Mouse (Mus musculus) macrophage (primary cell): ENCODE measurements at regions not wholly inside any gene's neighbourhood (a gene's known extent, or its start where the extent isn't known, plus 50 kb on each side); places are given as distances from the start of the nearest gene placed in this dataset.

Source experiments
- H3K27ac ChIP-seq: fragments of 350-480 bp; formaldehyde crosslinking; 2 replicates; pipeline ENCODE4 v1.9.0; 2021
- H3K36me3 ChIP-seq: fragments of 350-480 bp; formaldehyde crosslinking; 2 replicates; pipeline ENCODE4 v1.9.0; 2021; ENCODE audit errors: inconsistent target
- H3K4me3 ChIP-seq: fragments of 350-480 bp; formaldehyde crosslinking; 2 replicates; pipeline ENCODE4 v1.9.0; 2021; ENCODE audit errors: inconsistent target
- H3K79me2 ChIP-seq: fragments of 350-480 bp; formaldehyde crosslinking; 2 replicates; pipeline ENCODE4 v1.9.0; 2021; ENCODE audit errors: inconsistent target
- WGBS: methylation state at CpG from one replicate; pipeline ENCODE4 v1.1.7; 2026; ENCODE audit warnings: inconsistent platforms; ENCODE audit not compliant: missing documents; 5-methylcytosine and 5-hydroxymethylcytosine counted together

DNA sequence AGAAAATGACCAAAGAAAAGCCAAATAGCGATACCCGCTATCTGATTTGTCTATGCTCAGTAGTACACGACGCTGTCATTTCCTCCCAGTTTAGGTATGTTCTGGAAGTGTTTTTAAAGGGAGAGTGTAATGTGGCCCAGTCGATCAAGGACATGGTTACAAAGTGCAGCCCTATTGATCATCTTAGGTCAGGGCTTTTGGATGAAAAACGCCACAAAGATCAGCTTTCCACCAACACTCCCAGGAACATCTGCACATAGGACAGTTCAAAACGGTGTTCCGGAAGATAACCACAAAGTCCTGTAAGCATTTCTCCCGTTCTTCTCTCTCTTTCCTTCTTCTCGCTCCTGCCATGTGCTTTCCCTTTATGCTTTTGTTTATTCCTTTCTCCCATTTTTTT lies 149.2 kb upstream of the Maf start:
- 93% methylated on average over 10 of the region's 10 CpGs for WGBS
- Histone ChIP-seq H3K4me3 (no peak overlapping the region), H3K36me3 (no peaks in the 10 kb centered on the region), H3K79me2 (no peaks in the 10 kb centered on the region), H3K27ac (no peak overlapping the region)

DNA sequence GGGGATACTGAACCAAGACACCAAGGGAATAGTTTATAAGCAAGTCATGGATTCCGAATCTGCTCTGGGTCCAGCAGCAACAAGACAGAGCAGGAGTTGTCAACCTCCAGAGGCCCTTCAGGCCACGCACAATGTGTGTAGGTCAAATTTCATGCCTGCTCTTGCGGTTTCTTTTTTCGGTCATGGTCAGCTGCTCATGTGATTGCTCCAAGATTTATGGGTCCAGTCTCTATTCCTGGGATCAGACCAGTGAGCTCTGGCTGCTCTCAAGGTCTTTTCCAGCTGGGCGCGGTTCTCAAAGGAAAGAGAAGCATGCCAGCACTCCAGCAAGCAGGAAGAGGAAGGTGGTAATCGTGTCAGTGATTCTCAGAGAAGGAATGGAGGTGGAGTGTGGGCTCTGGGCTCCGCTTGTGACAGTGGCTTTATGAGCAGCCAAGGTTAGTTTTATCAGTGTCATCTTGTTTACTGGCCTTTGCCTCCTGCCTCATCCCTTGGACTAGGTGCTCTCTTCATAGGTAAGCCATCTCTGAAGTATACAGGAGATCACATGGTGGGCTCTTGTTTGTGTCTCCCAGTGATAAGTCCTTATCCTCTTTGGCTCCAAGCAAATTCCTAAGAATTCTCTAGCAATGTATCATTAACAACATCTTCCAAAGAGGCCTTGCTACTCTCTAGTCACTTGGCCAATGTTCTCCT lies 148.5 kb upstream of the Maf start:
- Histone ChIP-seq H3K36me3 (no peaks in the 10 kb centered on the region), H3K27ac (no peak overlapping the region), H3K79me2 (no peaks in the 10 kb centered on the region), H3K4me3 (no peak overlapping the region)
- WGBS, result 91% methylated on average over 8 of the region's 8 CpGs

DNA sequence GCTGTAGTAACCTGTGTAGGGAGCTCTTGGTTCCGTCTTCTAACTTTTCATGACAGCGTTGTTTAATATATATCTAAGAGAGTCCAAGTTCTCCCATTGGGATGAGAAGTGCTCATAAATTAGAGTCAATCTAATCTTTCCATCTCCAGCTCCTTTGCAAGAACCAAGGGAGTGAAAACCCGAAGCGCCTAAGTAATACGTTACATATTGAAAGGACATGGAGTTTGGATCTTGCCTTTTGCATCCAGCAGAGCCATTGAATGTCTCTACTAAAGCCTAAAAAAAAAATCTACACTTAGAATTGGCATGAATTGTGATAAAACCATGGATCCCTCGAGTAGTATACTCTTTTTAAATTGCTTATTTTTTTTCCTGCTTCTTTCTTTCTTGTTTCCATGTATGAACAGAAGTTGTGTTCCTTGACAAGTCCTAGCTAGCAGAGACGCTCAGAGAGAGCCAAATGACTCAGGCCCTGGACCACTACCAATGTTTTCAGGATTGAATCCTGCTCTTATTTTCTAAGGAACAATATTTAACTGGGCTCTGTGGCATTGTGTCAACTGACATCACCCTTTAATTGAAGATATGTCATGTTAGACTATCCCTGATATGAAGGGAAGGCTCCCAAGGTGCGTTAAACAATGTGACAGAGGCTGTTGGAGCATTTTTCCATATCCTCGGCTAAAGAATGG lies 146.8 kb upstream of the Maf start:
- no peak overlapping the region for H3K27ac ChIP-seq
- WGBS, result 89% methylated on average over 9 of the region's 9 CpGs
- H3K79me2 ChIP-seq, result no peaks in the 10 kb centered on the region
- H3K4me3 ChIP-seq, result no peak overlapping the region
- no peaks in the 10 kb centered on the region for H3K36me3 ChIP-seq

DNA sequence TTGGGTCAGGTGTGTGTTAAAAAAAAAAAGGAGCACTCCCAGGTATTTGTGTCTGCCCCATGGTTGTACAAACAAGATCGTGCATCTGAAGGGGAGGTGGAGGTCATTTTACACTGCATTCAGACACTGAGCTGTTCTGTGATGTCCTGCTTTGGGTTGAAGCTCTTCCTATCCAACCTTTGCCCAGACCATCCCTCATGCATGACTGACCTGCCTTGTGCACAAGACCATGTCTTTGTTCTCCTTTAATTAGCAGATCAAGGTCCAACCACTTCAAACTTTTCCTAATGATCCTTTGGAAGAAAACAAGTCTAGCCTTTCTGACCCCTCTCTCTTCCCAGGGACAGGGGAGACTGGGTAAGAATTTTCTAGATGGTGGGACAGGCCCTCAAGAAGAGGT lies 143.0 kb upstream of the Maf start:
- 90% methylated on average over 1 of the region's 1 CpGs for WGBS
- Histone ChIP-seq H3K27ac (no peak overlapping the region), H3K79me2 (no peaks in the 10 kb centered on the region), H3K36me3 (no peaks in the 10 kb centered on the region), H3K4me3 (no peak overlapping the region)

DNA sequence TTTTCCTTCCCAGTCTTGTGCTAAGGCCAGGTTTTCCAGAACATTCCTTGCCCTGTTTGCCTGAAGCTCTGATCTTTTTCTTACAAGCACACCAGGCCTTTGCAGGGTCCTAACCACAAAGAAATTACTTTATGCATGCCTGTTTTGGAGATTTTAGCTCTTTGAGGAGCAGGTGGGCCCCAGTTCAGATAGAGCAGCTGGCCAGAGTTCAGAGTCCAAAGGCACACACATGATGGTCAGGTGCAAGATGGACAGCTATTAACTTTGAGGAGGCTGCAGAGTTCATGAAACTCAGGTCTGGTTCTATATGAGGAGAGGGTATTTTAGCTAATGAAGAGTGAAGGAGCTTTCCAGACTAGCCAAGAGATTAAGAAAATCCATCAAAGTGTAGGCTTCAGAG lies 125.8 kb upstream of the Maf start:
- H3K79me2 ChIP-seq, result no peaks in the 10 kb centered on the region
- no peak overlapping the region for H3K4me3 ChIP-seq
- H3K36me3 ChIP-seq, result no peaks in the 10 kb centered on the region
- no peak overlapping the region for H3K27ac ChIP-seq

DNA sequence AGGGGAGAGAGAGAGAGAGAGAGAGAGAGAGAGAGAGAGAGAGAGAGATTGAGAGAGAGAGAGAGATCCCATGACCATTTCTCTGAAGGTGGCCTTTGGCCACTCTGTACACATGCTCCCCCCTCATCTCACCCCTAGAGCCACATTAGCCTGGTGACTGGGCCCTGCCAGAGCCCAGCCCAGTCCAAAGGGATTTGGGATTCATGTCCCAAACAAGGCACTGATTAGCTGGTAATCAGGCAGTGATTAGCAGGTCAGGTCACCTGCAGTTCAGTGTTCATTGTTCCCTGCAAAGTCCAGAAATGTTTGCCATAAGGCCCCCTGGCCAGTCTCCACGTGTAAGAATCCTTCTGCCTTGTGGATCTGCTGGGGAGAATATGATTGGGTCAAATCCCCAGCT lies 124.1 kb upstream of the Maf start:
- no peak overlapping the region for H3K27ac ChIP-seq
- WGBS, result 78% methylated on average over 1 of the region's 1 CpGs
- H3K4me3 ChIP-seq, result no peak overlapping the region
- H3K79me2 ChIP-seq, result no peaks in the 10 kb centered on the region
- no peaks in the 10 kb centered on the region for H3K36me3 ChIP-seq

DNA sequence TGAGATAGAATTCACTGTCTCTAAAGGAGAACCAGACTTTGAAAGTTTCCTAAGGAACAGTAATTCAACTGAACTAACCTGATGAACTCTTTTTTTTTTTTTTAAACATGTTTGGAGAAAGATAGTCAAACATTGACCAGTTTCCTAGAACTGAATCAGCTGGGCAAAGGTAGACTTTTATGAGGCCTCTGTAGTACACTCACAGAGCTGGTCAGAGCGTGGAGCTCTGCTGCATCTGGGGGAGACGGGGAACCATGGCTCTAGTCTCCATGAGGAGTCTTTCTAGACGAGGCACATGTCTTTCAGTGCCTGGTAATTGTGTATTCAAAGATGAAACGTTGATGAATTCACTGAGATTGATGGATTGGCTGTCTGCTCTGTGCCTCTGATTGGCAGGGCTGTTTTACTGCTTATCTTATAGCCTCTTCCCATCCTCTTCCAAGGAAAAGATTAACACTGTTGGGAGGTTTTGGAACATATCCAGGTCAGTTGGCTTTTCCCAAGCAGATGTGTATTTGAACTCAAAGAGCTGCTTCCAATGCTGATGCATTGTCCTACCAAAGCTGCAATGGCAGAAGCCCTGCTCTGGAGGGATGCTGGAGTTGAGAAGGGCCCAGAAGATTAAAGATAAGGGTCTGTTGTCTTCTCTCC lies 122.5 kb upstream of the Maf start:
- H3K4me3 ChIP-seq, result no peak overlapping the region
- H3K36me3 ChIP-seq, result no peaks in the 10 kb centered on the region
- 89% methylated on average over 4 of the region's 4 CpGs for WGBS
- H3K27ac ChIP-seq, result no peak overlapping the region
- no peaks in the 10 kb centered on the region for H3K79me2 ChIP-seq

DNA sequence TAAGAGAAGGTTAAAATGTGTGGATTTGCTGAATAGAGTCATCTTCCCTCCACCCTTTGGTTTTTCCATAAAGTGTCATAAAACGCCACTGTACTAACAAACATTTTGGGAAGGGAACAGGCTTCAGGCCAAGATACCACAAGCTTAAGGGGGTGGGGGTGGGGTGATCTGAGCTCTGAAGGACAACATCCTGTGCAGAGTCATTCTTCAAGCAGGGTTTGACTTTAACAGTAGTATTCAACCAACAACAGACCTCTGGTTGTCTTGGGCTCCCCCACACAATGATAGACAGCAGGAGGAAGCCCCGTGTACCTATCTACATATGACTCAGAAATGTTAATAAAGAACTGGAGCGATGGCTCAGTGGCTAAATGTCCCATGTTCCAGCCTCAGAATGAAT lies 118.9 kb upstream of the Maf start:
- no peaks in the 10 kb centered on the region for H3K36me3 ChIP-seq
- no peak overlapping the region for H3K27ac ChIP-seq
- H3K4me3 ChIP-seq, result no peak overlapping the region
- WGBS, result 41% methylated on average over 3 of the region's 3 CpGs
- H3K79me2 ChIP-seq, result no peaks in the 10 kb centered on the region

DNA sequence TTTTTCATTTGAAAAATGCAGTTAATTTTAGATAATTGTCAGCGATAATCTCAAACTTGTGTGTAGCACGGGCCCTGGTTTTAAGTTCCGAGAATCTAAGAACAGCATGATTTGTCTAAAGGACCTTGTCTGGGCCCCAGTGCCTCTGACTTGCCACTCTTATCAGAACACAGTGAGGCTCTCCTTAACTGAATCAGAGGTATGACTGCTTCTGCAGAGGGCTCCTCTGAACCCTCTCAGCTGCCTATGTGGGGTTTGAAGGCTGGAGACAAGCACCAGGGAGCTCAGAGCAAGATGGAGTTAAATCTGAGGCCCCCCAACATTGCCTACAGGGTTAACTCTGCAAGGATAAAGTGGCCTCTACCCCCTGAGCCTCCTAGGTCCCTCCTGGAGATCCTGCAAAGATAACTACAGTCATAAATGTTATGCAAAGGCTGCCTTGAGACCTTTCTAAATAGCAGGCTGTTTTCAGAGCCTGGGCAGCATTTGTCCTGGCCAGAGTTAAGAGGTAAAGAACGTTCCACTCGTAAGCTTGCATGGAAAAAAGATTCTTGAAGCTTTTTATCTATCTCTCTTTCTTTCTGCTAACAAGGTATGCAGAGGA lies 118.4 kb upstream of the Maf start:
- Histone ChIP-seq H3K27ac (no peak overlapping the region), H3K79me2 (no peaks in the 10 kb centered on the region), H3K4me3 (no peak overlapping the region), H3K36me3 (no peaks in the 10 kb centered on the region)
- WGBS, result 66% methylated on average over 5 of the region's 5 CpGs

DNA sequence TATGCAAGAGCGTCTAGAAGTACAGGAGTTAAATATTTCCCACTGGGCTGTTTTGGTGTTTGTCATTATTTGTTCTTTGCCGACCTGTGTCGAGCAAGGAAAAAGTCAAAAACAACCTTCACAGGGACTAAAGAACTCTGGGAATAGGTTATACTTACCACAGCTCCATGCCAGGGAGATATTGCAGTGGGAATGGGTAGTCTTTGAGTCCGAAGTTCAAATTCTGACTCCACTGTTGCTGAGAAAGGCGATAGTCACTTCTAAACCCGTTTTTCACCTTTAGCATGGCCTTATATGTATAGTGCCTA lies 116.8 kb upstream of the Maf start:
- H3K79me2 ChIP-seq, result no peaks in the 10 kb centered on the region
- no peak overlapping the region for H3K27ac ChIP-seq
- no peaks in the 10 kb centered on the region for H3K36me3 ChIP-seq
- 92% methylated on average over 5 of the region's 6 CpGs for WGBS
- H3K4me3 ChIP-seq, result no peak overlapping the region

DNA sequence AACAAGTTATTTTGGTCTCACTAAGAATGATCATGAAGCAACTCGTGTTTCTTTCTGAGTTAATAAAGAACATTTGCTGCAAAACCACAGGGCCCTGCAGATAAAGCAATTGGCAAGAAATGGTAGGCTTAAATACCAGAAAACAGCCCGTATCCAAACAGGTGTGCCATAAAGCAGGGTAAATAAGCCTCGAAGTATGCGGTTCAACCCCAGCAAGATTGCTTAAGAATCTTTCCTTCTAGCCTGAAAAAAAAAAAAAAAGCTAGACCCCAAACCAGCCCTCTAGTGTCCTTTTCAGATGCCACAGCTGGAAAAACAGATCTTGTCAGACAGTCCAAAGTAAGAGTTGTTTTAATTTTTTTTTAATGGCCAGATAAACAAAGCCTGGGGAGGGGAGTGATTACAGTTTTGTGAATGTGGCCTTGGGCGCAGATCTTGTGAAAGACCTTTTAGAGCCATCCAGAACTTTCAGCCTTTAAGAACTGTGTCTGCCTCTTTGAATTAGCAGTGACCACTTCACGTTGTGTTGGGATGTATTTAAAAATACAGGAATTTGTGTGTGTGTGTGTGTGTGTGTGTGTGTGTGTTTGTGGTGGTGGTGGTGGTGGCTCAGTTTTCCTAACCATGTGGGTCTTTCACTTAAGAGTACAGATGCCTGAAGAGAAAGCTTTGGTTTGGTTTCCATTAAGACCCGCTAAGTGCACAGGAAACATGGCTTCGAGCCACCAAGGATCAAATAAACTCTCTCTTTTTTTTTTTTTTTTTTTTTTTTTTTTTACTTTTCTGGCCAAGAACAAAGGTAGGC lies 116.3 kb upstream of the Maf start:
- 85% methylated on average over 8 of the region's 8 CpGs for WGBS

DNA sequence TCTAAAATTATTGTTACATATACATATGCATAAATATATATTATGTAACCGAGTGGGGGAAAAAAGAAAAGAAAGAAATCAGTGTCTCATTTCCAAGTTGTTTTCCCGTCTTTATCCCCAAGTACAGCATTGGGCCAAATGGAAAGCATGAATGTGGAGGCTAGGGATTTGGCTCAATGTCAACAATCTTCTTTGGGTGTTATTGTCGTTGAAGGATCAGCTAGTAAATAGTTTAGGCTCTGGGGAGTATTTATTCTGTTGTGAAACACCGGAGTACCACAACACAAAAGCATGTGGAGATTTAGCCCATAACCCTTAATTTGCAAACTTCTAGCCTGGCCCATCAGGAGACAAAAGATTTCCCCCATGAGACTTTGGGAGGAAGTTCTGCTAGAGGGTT lies 105.8 kb upstream of the Maf start:
- 89% methylated on average over 4 of the region's 4 CpGs for WGBS
- H3K4me3 ChIP-seq, result no peak overlapping the region
- no peaks in the 10 kb centered on the region for H3K79me2 ChIP-seq
- H3K36me3 ChIP-seq, result no peaks in the 10 kb centered on the region
- H3K27ac ChIP-seq, result no peak overlapping the region

More for the DNA sequence above, 116.3 kb upstream of the Maf start:
- Histone ChIP-seq H3K27ac (no peak overlapping the region), H3K36me3 (no peaks in the 10 kb centered on the region), H3K79me2 (no peaks in the 10 kb centered on the region), H3K4me3 (no peak overlapping the region)

DNA sequence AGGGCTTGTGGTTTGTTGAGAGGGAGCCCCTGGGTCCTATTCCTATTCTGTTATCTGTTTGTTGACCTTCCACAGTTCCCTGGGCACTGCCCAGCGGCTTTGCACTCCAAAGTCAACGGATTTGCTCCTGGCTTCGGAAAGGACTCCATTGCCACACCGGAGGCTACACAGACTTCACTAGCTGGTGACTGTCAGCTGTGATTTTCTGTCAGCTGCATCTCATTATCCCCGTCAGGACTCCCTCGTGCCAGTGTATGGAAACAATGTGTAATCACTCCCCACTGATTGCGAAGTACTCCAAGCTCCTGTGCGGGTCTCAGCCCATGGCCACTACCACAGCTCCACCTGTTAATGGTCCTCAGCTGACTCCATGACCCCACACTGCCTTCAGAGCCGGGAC lies 99.0 kb upstream of the Maf start:
- Histone ChIP-seq H3K27ac (no peak overlapping the region), H3K79me2 (no peaks in the 10 kb centered on the region), H3K36me3 (no peaks in the 10 kb centered on the region), H3K4me3 (no peak overlapping the region)
- 85% methylated on average over 9 of the region's 9 CpGs for WGBS

DNA sequence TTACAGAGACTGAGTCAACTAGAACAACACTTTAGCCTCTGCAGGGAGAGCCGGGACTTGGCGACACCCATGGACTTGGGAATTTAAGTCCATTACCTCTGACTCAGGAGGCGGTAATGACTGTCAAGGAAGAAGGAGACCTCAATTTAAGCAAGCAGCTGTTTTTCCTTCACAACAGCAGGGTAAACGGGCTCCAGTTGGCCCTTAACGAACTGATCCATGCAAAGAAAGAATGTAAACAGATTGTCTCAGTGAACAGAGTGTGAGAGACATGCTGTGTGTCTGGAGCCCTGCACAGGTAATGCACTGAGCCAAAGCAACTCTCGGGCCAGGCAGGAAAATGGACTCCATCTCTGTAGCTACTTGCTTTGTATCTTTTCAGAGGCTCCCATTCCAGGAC lies 98.5 kb upstream of the Maf start:
- no peak overlapping the region for H3K27ac ChIP-seq
- WGBS, result 94% methylated on average over 6 of the region's 6 CpGs
- no peaks in the 10 kb centered on the region for H3K36me3 ChIP-seq
- H3K79me2 ChIP-seq, result no peaks in the 10 kb centered on the region
- no peak overlapping the region for H3K4me3 ChIP-seq

DNA sequence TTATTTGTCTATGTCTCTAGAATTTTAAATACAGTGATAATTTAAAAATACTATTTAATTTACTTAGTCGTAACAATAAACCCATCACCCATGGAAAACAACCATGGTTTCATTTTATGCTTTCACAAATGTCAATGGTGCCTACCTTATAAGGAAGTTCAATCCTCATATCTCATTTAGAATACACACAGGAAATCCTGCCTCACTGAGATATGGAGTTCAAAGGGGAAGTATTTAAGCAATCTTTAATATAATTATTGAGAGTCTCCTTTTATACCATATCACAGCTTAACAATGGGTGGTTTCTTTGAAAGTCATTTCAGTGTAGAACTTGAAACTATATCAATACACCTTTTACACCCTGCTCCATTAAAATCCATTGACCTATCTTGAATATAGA lies 86.0 kb upstream of the Maf start:
- Histone ChIP-seq H3K4me3 (no peak overlapping the region), H3K79me2 (no peaks in the 10 kb centered on the region), H3K36me3 (no peaks in the 10 kb centered on the region), H3K27ac (no peak overlapping the region)
- WGBS, result 0% methylated on average over 1 of the region's 1 CpGs
